Mouse (Mus musculus) spleen, adult 2 months (tissue): ENCODE results near the gene Dnajc16.

ENCODE experiments used
- CTCF ChIP-seq: fragments of 200-500 bp; IDR thresholded peaks from 2 replicates; pipeline ENCODE4 v1.5.1; 2011; ENCODE audit warnings: mild to moderate bottlenecking, inconsistent platforms; ENCODE audit not compliant: insufficient read depth, insufficient read length, insufficient replicate concordance; ENCODE audit errors: extremely low read depth
- POLR2A ChIP-seq: fragments of 200-500 bp; IDR thresholded peaks from 2 replicates; pipeline ENCODE4 v1.6.1; 2011; ENCODE audit warnings: low read depth, low read length, inconsistent platforms

DNA sequence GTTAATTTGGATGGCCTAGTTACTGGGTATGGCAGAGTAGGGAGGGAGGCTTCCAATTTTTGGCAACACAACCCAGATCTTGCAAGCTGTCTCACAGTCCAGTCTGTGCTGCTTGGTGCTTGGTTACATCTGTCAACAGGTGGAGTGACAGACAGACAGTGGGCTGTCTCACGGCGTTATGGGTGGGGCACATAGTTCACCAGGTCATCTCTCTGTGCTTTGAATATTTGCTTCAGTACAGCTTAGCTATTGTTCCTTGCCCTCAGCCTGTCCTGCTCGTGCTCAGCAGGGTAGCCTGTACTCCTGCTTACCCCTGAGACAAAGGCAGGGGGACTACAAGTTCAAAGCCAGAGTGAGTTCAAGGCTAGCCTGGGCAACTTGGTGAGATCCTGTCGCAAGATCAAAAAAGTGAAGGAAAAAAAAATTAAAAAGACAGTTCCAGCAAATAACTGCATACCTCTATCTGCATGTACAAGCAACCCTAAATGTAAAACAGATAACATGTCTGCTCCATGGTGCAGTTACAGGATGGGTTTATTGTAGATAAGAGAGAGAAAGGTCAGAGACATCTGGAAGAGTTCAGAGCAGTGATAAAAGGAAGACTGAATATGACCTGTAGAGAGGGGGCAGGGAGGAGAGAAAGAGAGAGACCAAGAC lies 39.2 kb downstream of the Dnajc16 start:
- TF ChIP-seq POLR2A (no peak), CTCF (no peak)
